Mouse (Mus musculus) cerebellum, adult 9-10 months (tissue): ENCODE results near the gene Depp1.
"Not testable (repeated sequence)": the region's sequence is repeated elsewhere in the genome, so short reads cannot be mapped to it uniquely, and the experiment has no call there.

Source experiments
- DNase-seq: peaks from one replicate; pipeline ENCODE4 v3.0.0; 2022

Gene Depp1

DNA sequence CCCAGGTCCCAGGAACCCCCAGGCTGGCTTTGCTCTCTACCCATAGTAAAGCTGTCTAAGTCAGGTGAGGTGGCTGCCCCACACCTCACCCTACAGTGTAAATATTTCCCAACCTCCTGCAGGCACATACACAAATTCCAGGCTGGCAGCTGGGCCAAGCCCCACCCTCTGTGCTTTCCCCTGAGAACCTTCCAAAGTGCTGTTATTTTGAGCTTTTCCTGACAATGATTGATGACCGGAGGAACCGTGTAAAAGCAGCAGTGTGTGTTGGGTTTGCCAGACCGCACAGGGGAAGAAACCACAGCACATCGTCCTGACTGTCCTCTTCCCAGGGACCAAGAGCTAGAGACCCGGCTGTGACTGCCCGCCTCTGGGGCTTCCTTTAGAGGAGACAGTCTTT is at the start of gene Depp1:
TSS of gene Depp1 (plus strand) at position 204 of the 400 bp plus-strand sequence.
- DNase-seq, result no peak

- DNase-seq, result not testable (repeated sequence)
These were observed 49.4 kb upstream of the Depp1 start for GRCm38 (mm10) chr6:116600969-116601368.

- DNase-seq, result no peak
These were observed 43.2 kb upstream of the Depp1 start for GRCm38 (mm10) chr6:116607230-116607629.

- no peak for DNase-seq
These were observed 34.7 kb upstream of the Depp1 start for GRCm38 (mm10) chr6:116615719-116616118.

DNA sequence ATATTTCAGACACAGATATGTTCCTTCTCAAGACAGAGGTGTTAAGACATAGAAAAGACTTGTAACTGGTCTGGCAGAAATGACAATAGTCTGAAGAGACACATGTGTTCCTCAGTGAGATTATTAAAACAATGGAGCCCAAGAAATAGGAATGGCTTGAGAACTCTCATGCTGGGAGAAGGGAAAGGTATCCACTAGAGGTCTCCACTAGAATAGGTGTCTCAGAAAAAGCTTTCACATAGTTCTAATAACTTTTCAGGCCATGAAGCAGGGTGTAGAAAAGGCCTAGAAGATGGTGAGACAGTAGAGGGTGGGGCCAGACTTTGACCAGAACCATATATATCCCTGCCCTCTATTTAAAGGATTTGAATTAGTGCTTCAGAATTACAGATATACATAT is 32.3 kb upstream of the Depp1 start:
- DNase-seq, result no peak

DNA sequence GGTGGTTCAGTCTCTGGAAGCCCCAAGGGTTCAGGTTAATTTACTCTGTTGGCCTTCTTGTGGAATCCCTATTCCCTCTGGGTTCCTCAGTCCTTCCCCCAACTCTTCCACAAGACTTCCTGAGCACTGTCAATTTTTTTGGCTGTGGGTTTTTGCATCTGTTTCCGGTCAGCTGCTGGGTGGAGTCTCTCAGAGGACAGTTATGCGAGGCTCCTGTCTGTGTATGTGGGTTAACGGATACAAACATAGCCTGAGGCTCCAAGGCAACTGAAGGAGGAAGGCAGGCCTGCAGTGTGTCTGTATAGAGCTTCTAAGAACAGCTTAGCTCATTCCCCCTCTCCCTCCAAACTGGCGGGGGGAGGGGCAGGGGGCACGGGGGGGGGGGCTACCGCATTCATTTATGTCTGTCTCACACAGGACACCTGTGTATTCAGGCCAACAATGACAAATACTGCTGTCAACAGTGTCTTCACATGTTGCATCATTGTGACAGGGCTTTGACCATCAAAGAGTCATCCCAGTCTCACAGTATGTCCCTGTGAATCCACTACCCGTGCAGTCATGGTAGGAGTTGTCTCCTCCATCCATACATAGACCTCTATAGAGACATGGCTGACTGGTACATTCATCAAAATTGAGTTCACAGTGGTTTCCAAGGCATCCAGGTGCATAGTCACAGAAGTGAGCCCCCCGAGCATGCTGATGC is 28.9 kb upstream of the Depp1 start:
- no peak for DNase-seq

- not testable (repeated sequence) for DNase-seq
These were observed 24.0 kb upstream of the Depp1 start for GRCm38 (mm10) chr6:116626417-116626816.

GRCm38 (mm10) chr6:116628095-116628494 is 22.3 kb upstream of the Depp1 start:
- no peak for DNase-seq

GRCm38 (mm10) chr6:116628539-116629171 is 21.8 kb upstream of the Depp1 start, which contains the start of gene Zfp422:
Zfp422 (minus strand) TSS chr6:116628999.
- peak; percentile 58 for DNase-seq

GRCm38 (mm10) chr6:116629766-116630165 is 20.6 kb upstream of the Depp1 start:
- DNase-seq, result no peak

- peak; percentile 65 for DNase-seq
These were observed 18.3 kb upstream of the Depp1 start for GRCm38 (mm10) chr6:116632129-116632528.

GRCm38 (mm10) chr6:116633741-116634695 is 16.4 kb upstream of the Depp1 start:
- DNase-seq, result no peak

GRCm38 (mm10) chr6:116635251-116636180 is 14.9 kb upstream of the Depp1 start:
- DNase-seq, result no peak

DNA sequence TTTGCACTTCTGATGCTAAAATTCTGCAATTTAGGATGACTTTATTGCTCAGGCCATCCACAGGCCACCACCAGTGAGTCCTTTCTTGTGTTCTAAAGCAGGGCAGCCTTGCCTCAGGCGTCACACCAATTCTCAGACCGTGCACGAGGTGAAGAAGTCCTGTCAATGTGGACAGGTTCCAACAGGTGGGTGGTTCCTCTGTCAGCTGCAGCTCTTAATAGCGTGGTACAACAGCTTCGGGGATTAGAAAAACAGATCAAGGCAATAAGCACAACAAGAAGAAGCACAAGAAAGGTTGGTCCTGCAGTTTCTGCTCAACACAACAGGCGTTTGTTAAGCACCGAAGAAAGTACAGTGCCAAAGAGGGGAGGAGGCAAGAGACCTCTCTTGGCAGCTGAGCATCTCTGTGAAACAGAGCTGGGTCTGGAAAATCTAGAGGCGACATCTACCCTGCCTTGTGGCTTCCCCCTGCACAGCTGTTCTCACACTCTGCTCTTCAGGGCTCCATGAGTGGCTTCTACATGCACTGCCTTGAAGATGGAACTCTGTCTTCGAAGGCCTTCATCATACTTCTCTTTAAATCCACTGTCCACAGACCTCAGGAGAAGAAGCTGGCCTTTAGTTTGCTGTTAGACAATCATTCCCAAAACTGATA is 13.7 kb upstream of the Depp1 start:
- no peak for DNase-seq

DNA sequence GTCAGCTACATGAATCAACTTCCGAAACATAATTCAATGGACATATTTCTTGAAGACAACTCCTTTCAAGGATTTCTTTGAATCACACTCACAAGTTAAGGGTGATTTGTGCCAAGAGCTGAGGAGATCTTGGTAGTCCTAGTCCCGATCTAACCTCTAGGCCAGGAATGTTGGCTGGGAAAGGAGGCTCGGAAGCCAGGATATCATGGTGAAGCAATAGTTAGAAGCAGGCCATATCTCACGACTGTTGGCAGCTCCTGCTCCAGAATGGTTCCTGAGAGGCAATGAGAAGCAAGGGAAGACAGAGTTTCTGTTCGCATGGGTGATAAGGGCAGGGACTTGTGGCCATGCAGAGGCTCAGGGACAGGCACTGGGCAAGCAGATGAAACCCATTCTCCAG is 12.9 kb upstream of the Depp1 start:
- no peak for DNase-seq

- DNase-seq, result no peak
These were observed 11.5 kb upstream of the Depp1 start for GRCm38 (mm10) chr6:116638871-116639270.

GRCm38 (mm10) chr6:116639663-116640062 is 10.7 kb upstream of the Depp1 start:
- no peak for DNase-seq

DNA sequence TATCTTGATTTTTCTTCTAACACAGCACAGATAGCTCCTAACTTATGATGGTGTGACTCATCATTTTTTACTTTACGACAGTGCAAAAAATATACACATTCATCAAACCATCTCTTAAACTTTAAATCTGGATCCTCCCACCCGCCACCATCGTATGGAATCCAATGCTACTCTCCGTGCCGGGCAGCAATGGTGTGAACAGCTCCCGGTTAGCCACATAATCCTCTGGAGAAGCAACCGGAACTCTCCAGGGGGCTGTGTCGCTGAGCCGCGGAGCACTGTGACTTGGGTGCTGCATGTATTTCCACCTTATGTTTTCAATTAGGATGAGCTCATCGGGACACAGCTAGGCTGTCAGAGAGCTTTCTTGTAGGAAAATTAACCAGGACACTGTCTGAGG is 7.5 kb upstream of the Depp1 start:
- no peak for DNase-seq

- DNase-seq, result no peak
These were observed 6.5 kb upstream of the Depp1 start for GRCm38 (mm10) chr6:116643881-116644280.

- DNase-seq, result no peak
These were observed 6.1 kb upstream of the Depp1 start for GRCm38 (mm10) chr6:116644335-116644734.

DNA sequence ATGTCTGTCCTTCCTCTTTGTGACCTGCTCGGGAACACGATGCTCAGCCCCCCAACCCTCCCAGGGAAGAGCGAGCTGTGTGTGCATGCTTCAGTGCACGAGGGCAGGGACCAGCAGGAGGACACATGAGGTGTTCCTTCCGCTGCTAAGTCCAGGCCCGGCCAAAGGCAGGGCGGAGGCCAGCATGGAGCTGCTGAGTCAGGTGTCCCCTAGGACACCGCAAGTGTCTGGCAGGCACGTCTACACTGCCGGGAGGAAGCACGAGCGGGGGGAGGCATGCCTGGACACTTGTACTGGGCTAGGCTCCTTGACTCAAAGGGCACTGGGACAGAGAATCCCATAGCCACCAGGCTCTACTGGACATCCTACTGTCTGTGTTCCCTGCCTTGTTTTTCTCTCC is 2.6 kb upstream of the Depp1 start:
- peak; percentile 26 for DNase-seq

GRCm38 (mm10) chr6:116649811-116650210 is 598 bp upstream of the Depp1 start:
- no peak for DNase-seq
